Mouse (Mus musculus): ENCODE measurements at regions not wholly inside any gene's neighbourhood (a gene's known extent, or its start where the extent isn't known, plus 50 kb on each side); places are given as distances from the start of the nearest gene placed in this dataset.

DNA sequence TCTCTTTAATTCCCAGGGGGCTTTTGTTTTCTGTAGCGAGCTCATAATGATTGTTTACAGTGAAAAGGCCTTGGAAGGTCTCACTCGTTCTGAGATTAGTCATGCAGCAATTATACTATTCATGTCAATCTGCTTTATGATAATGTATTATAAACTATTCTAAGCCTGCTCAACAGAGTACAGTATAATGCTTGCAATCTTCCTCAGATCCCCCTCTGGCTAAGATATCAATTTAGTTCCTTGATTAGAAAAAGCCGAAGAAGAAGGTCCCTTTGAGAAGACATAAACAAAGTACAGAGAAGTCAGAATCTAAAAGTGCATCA is 110.3 kb upstream of the Zc3h12c start:
- Histone ChIP-seq H3K9ac (ENCODE audit: control insufficient read depth, low read depth, low read length, poor library complexity, severe bottlenecking) (no peak overlapping the region), H3K4me1 (ENCODE audit: control insufficient read depth in 1 of 2, insufficient read depth in 2 of 2, low read length in 2 of 2) (no peaks in the 10 kb centered on the region), H3K36me3 (ENCODE audit: control insufficient read depth in 1 of 2, insufficient read depth in 2 of 2, low read length in 2 of 2) (no peaks in the 10 kb centered on the region), H3K9me3 (replicated peaks; ENCODE audit: insufficient read depth, low read length) (no peaks in the 10 kb centered on the region), H3K27ac (ENCODE audit: control insufficient read depth, low read depth, low read length) (no peak overlapping the region), H3K4me3 (ENCODE audit: control insufficient read depth in 1 of 2, insufficient read depth in 1 of 2, low read depth in 2 of 2, low read length in 2 of 2) (no peak overlapping the region), H3K27me3 (ENCODE audit: control insufficient read depth in 1 of 2, insufficient read depth in 2 of 2, low read length in 2 of 2) (peaks cover 2 to 5% of the 10 kb centered on the region in 2 experiments), H3K79me2 (ENCODE audit: control insufficient read depth, insufficient read depth, low read length, poor library complexity) (no peaks in the 10 kb centered on the region)
- TF ChIP-seq POLR2AphosphoS5 (IDR thresholded peaks at IDR 0.05; ENCODE audit: borderline replicate concordance, low read depth, low read length) = no peak
- TF ChIP-seq MEF2A (IDR thresholded peaks at IDR 0.05; ENCODE audit: extremely low read depth, insufficient replicate concordance, low read depth, low read length, poor library complexity, severe bottlenecking) = no peak
- no peak for TF ChIP-seq BHLHE40 (IDR thresholded peaks at IDR 0.05; ENCODE audit: borderline replicate concordance, low read depth, low read length)
- no peak for TF ChIP-seq ZMIZ1 (IDR thresholded peaks at IDR 0.05; ENCODE audit: low read depth, low read length)
- TF ChIP-seq USF1 (IDR thresholded peaks at IDR 0.05; ENCODE audit: low read depth, low read length) = no peak
- no peak for TF ChIP-seq ELF1 (IDR thresholded peaks at IDR 0.05; ENCODE audit: low read depth, low read length)
- TF ChIP-seq JUND (IDR thresholded peaks at IDR 0.05; ENCODE audit: low read depth, low read length) = no peak
- no peak for TF ChIP-seq MAFK (IDR thresholded peaks at IDR 0.05; ENCODE audit: borderline replicate concordance, low read depth, low read length)
- no peak for TF ChIP-seq ETS1 (IDR thresholded peaks at IDR 0.05; ENCODE audit: low read depth, low read length)
- TF ChIP-seq KAT2A (conservative IDR thresholded peaks at IDR 0.05; ENCODE audit: low read depth, low read length) = no peak
- TF ChIP-seq CHD1 (IDR thresholded peaks at IDR 0.05; ENCODE audit: low read depth, low read length) = no peak
- no peak for TF ChIP-seq USF2 (IDR thresholded peaks at IDR 0.05; ENCODE audit: borderline replicate concordance in 1 of 2, insufficient read depth in 1 of 2, low read depth in 1 of 2, low read length in 2 of 2)
- TF ChIP-seq RAD21 (IDR thresholded peaks at IDR 0.05; ENCODE audit: low read depth, low read length) = no peak
- no peak for DNase-seq (ENCODE audit: low read depth, low spot score)

DNA sequence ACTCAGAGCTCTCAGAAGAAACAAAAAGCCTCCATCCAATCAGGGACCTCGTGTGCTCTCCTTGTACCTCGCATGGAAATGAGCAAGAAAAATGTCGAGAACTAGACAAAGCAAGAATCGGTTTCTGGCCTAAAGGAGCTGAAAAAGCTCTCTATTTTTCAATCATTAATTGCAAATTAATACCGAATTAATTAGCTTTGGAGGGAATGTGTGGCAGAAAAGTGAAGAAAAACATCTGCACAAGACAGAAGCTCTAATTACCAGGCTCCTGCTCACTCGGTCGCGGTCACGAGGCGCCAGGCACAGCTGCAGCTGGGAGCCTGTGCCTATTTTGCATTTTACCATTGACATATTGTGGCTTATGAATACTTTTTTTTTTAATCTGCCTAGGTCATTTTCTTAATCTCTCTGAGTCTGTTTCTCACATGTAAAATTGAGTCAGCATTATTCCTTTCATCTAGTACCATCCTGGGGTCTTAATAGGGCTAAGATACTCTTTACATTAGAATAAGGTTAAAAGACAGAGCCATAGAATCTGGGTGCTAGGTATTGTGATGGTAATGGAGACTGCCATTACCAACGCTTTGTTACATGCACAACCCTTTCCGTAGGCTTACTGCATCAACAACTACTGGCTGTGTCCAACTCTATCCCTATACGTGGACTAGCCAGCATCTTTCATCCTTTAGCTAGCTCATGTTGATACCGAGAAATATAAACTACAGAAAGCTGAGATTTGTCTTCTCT is 109.8 kb upstream of the Zc3h12c start:
- no peak overlapping the region for H3K27ac ChIP-seq (ENCODE audit: control insufficient read depth, low read depth, low read length)
- H3K79me2 ChIP-seq (ENCODE audit: control insufficient read depth, insufficient read depth, low read length, poor library complexity) = no peaks in the 10 kb centered on the region
- no peak overlapping the region for H3K9ac ChIP-seq (ENCODE audit: control insufficient read depth, low read depth, low read length, poor library complexity, severe bottlenecking)
- H3K4me3 ChIP-seq (ENCODE audit: control insufficient read depth in 1 of 2, insufficient read depth in 1 of 2, low read depth in 2 of 2, low read length in 2 of 2) = no peak overlapping the region
- H3K27me3 ChIP-seq (ENCODE audit: control insufficient read depth in 1 of 2, insufficient read depth in 2 of 2, low read length in 2 of 2) = peaks cover 2 to 5% of the 10 kb centered on the region in 2 experiments
- H3K9me3 ChIP-seq (replicated peaks; ENCODE audit: insufficient read depth, low read length) = no peaks in the 10 kb centered on the region
- H3K36me3 ChIP-seq (ENCODE audit: control insufficient read depth in 1 of 2, insufficient read depth in 2 of 2, low read length in 2 of 2) = no peaks in the 10 kb centered on the region
- no peak for DNase-seq (ENCODE audit: low read depth, low spot score)
- TF ChIP-seq TCF12 (IDR thresholded peaks at IDR 0.05; ENCODE audit: low read depth, low read length) = no peak
- TF ChIP-seq GABPA (IDR thresholded peaks at IDR 0.05; ENCODE audit: low read depth, low read length) = no peak
- TF ChIP-seq MXI1 (IDR thresholded peaks at IDR 0.05; ENCODE audit: low read depth, low read length) = no peak
- TF ChIP-seq CTCF (IDR thresholded peaks at IDR 0.05 in 2 of 3, conservative IDR thresholded peaks at IDR 0.05 in 1 of 3; ENCODE audit: control insufficient read depth in 1 of 3, insufficient read depth in 1 of 3, low read depth in 2 of 3, low read length in 3 of 3, poor library complexity in 1 of 3, severe bottlenecking in 1 of 3) = no peak
- no peak for TF ChIP-seq POLR2A (IDR thresholded peaks at IDR 0.05; ENCODE audit: control insufficient read depth in 1 of 2, insufficient read depth in 1 of 2, low read depth in 1 of 2, low read length in 2 of 2, poor library complexity in 1 of 2)
- no peak for TF ChIP-seq TBP (IDR thresholded peaks at IDR 0.05; ENCODE audit: low read depth, low read length)
- TF ChIP-seq KAT2A (conservative IDR thresholded peaks at IDR 0.05; ENCODE audit: low read depth, low read length) = no peak
- no peak for TF ChIP-seq MYB (IDR thresholded peaks at IDR 0.05; ENCODE audit: low read depth, low read length)
- TF ChIP-seq E2F4 (IDR thresholded peaks at IDR 0.05; ENCODE audit: borderline replicate concordance, low read depth, low read length) = no peak
- no peak for TF ChIP-seq USF2 (IDR thresholded peaks at IDR 0.05; ENCODE audit: borderline replicate concordance in 1 of 2, insufficient read depth in 1 of 2, low read depth in 1 of 2, low read length in 2 of 2)
- no peak for TF ChIP-seq ZMIZ1 (IDR thresholded peaks at IDR 0.05; ENCODE audit: low read depth, low read length)
- no peak for TF ChIP-seq RAD21 (IDR thresholded peaks at IDR 0.05; ENCODE audit: low read depth, low read length)
- no peak for TF ChIP-seq MAZ (IDR thresholded peaks at IDR 0.05; ENCODE audit: low read depth, low read length)
- TF ChIP-seq SMC3 (IDR thresholded peaks at IDR 0.05; ENCODE audit: low read depth, low read length) = no peak
- H3K4me1 ChIP-seq (ENCODE audit: control insufficient read depth in 1 of 2, insufficient read depth in 2 of 2, low read length in 2 of 2) = no peaks in the 10 kb centered on the region
